Mouse (Mus musculus) myocyte (in vitro differentiated cells): ENCODE measurements at regions not wholly inside any gene's neighbourhood (a gene's known extent, or its start where the extent isn't known, plus 50 kb on each side); places are given as distances from the start of the nearest gene placed in this dataset.
"Not testable (repeated sequence)": the region's sequence is repeated elsewhere in the genome, so short reads cannot be mapped to it uniquely, and the experiment has no call there.

Source experiments
- H3K27me3 ChIP-seq: one replicate; pipeline ENCODE4 v1.6.1; 2011; ENCODE audit not compliant: control insufficient read depth, insufficient read depth, insufficient read length
- H3K36me3 ChIP-seq: one replicate; pipeline ENCODE4 v1.6.1; 2011; ENCODE audit not compliant: control insufficient read depth, insufficient read depth
- H3K4me2 ChIP-seq: one replicate; pipeline ENCODE4 v1.6.1; 2011; ENCODE audit warnings: low read depth, control low read depth
- H3K4me3 ChIP-seq: one replicate; pipeline ENCODE4 v1.5.1; 2011; ENCODE audit warnings: mild to moderate bottlenecking, control low read depth, moderate library complexity
- H3K79me2 ChIP-seq: one replicate; pipeline ENCODE4 v1.6.1; 2011; ENCODE audit not compliant: control insufficient read depth, insufficient read depth
- H3ac ChIP-seq: one replicate; pipeline ENCODE4 v1.6.1; 2011; ENCODE audit not compliant: control insufficient read depth, insufficient read length
- CEBPB ChIP-seq: IDR thresholded peaks from 2 replicates; pipeline ENCODE4 v1.6.1; 2011; ENCODE audit warnings: mild to moderate bottlenecking, moderate library complexity; ENCODE audit not compliant: poor library complexity, insufficient read depth, severe bottlenecking
- E2F4 ChIP-seq: IDR thresholded peaks from one replicate; pipeline ENCODE4 v1.6.1; 2011; ENCODE audit warnings: mild to moderate bottlenecking, control low read depth, moderate library complexity; ENCODE audit not compliant: insufficient read depth
- MAX ChIP-seq: IDR thresholded peaks from one replicate; pipeline ENCODE4 v1.6.1; 2011; ENCODE audit warnings: low read depth, mild to moderate bottlenecking, control low read depth
- MYOD1 ChIP-seq, 3 experiments: IDR thresholded peaks; one replicate each; pipeline ENCODE4 v1.6.1; 2011; ENCODE audit warnings: control low read depth in 2 of 3, low read depth in 2 of 3, mild to moderate bottlenecking in 2 of 3, moderate library complexity in 1 of 3; ENCODE audit not compliant: insufficient read length in 2 of 3, control insufficient read depth in 1 of 3
- MYOG ChIP-seq, 3 experiments: IDR thresholded peaks; one replicate each; pipeline ENCODE4 v1.6.1; 2011; ENCODE audit warnings: control low read depth in 2 of 3, low read depth in 2 of 3, mild to moderate bottlenecking in 2 of 3; ENCODE audit not compliant: insufficient read length in 2 of 3, control insufficient read depth in 1 of 3, insufficient read depth in 1 of 3
- POLR2A ChIP-seq: IDR thresholded peaks from one replicate; pipeline ENCODE4 v1.6.1; 2011; ENCODE audit warnings: low read depth, mild to moderate bottlenecking, control low read depth, moderate library complexity; ENCODE audit not compliant: insufficient read length
- POLR2AphosphoS2 ChIP-seq: IDR thresholded peaks from one replicate; pipeline ENCODE4 v1.6.1; 2011; ENCODE audit warnings: low read depth, control low read depth; ENCODE audit not compliant: insufficient read length
- REST ChIP-seq: IDR thresholded peaks from one replicate; pipeline ENCODE4 v1.6.1; 2011; ENCODE audit warnings: mild to moderate bottlenecking, control low read depth, moderate library complexity; ENCODE audit not compliant: insufficient read depth, insufficient read length
- SRF ChIP-seq: IDR thresholded peaks from one replicate; pipeline ENCODE4 v1.6.1; 2011; ENCODE audit warnings: low read depth; ENCODE audit not compliant: control insufficient read depth, insufficient read length
- TCF12 ChIP-seq: IDR thresholded peaks from one replicate; pipeline ENCODE4 v1.6.1; 2011; ENCODE audit warnings: mild to moderate bottlenecking, control low read depth; ENCODE audit not compliant: poor library complexity, insufficient read depth, severe bottlenecking
- TCF3 ChIP-seq: IDR thresholded peaks from one replicate; pipeline ENCODE4 v1.6.1; 2011; ENCODE audit warnings: low read depth, control low read depth; ENCODE audit not compliant: insufficient read length
- USF1 ChIP-seq: IDR thresholded peaks from one replicate; pipeline ENCODE4 v1.6.1; 2011; ENCODE audit warnings: low read depth, mild to moderate bottlenecking, control low read depth, moderate library complexity

- no peak overlapping the region for H3ac ChIP-seq
- H3K4me2 ChIP-seq, result no peak overlapping the region
- H3K36me3 ChIP-seq, result no peaks in the 10 kb centered on the region
- H3K4me3 ChIP-seq, result no peak overlapping the region
- H3K79me2 ChIP-seq, result no peaks in the 10 kb centered on the region
- TF ChIP-seq POLR2A, result no peak
- no peak for TF ChIP-seq E2F4
- TF ChIP-seq SRF, result no peak
- TF ChIP-seq POLR2AphosphoS2, result no peak
- TF ChIP-seq USF1, result peak; percentile 56
- TF ChIP-seq TCF3, result no peak
- no peaks in the 10 kb centered on the region for H3K27me3 ChIP-seq
Measured at GRCm38 (mm10) chr10:38357539-38358232, 463.9 kb downstream of the Rfpl4b start.

- Histone ChIP-seq H3K4me3 (no peak overlapping the region), H3K27me3 (no peaks in the 10 kb centered on the region), H3K79me2 (no peaks in the 10 kb centered on the region), H3K36me3 (no peaks in the 10 kb centered on the region), H3ac (no peak overlapping the region), H3K4me2 (no peak overlapping the region)
- TF ChIP-seq POLR2A (no peak), MYOD1 (IDR thresholded peaks at IDR 0.05; ENCODE audit: control insufficient read depth in 1 of 3, insufficient read length in 2 of 3, low read depth in 2 of 3) (no peak), TCF12 (no peak), TCF3 (no peak), MYOG (IDR thresholded peaks at IDR 0.05; ENCODE audit: control insufficient read depth in 1 of 3, insufficient read depth in 1 of 3, insufficient read length in 2 of 3, low read depth in 2 of 3) (no peak), E2F4 (no peak), MAX (no peak)
Measured at GRCm38 (mm10) chr10:38353973-38354372, 467.6 kb downstream of the Rfpl4b start.

GRCm38 (mm10) chr10:38353526-38353925 is 468.1 kb downstream of the Rfpl4b start:
- H3K79me2 ChIP-seq, result no peaks in the 10 kb centered on the region
- H3K27me3 ChIP-seq, result no peaks in the 10 kb centered on the region
- no peak overlapping the region for H3ac ChIP-seq
- no peaks in the 10 kb centered on the region for H3K36me3 ChIP-seq
- H3K4me2 ChIP-seq, result no peak overlapping the region
- no peak overlapping the region for H3K4me3 ChIP-seq
- TF ChIP-seq E2F4 (no peak), MAX (no peak), POLR2AphosphoS2 (no peak), USF1 (no peak), SRF (no peak), TCF12 (no peak), MYOD1 (IDR thresholded peaks at IDR 0.05; ENCODE audit: control insufficient read depth in 1 of 3, insufficient read length in 2 of 3, low read depth in 2 of 3) (no peak), POLR2A (no peak), CEBPB (no peak), REST (no peak), MYOG (IDR thresholded peaks at IDR 0.05; ENCODE audit: control insufficient read depth in 1 of 3, insufficient read depth in 1 of 3, insufficient read length in 2 of 3, low read depth in 2 of 3) (no peak), TCF3 (no peak)

GRCm38 (mm10) chr10:38347029-38347428 is 474.6 kb downstream of the Rfpl4b start:
- H3K27me3 ChIP-seq, H3K4me3 ChIP-seq, H3ac ChIP-seq, H3K4me2 ChIP-seq, H3K36me3 ChIP-seq, H3K79me2 ChIP-seq: not testable (repeated sequence)

- no peaks in the 10 kb centered on the region for H3K79me2 ChIP-seq
- H3ac ChIP-seq, result no peak overlapping the region
- H3K27me3 ChIP-seq, result no peaks in the 10 kb centered on the region
- TF ChIP-seq MYOG (IDR thresholded peaks at IDR 0.05; ENCODE audit: control insufficient read depth in 1 of 3, insufficient read depth in 1 of 3, insufficient read length in 2 of 3, low read depth in 2 of 3), result no peak
- no peak for TF ChIP-seq MYOD1 (IDR thresholded peaks at IDR 0.05; ENCODE audit: control insufficient read depth in 1 of 3, insufficient read length in 2 of 3, low read depth in 2 of 3)
- TF ChIP-seq USF1, result no peak
- TF ChIP-seq MAX, result no peak
- no peak for TF ChIP-seq CEBPB
- TF ChIP-seq POLR2AphosphoS2, result no peak
- TF ChIP-seq POLR2A, result no peak
- no peak for TF ChIP-seq E2F4
- TF ChIP-seq REST, result no peak
- no peak for TF ChIP-seq TCF3
- H3K36me3 ChIP-seq, result no peaks in the 10 kb centered on the region
- H3K4me2 ChIP-seq, result no peak overlapping the region
- no peak overlapping the region for H3K4me3 ChIP-seq
Measured at GRCm38 (mm10) chr10:38340406-38341175, 481.0 kb downstream of the Rfpl4b start.
